ENCODE assay signal across 8 mouse cellular contexts in genomic region chr4:131431188-131431587, GRCm38 (mm10).
DNase-seq lines count a peak whose midpoint lies in the region; ATAC-seq and TF ChIP-seq lines count a peak whose summit lies in the region.

No protein-coding gene starts in this region.

- no peak overlapping the region for H3K4me3 ChIP-seq in spleen, adult 2 months (ENCODE audit: extremely low read depth, insufficient read depth, insufficient read length)
- no peak overlapping the region for H3K4me3 ChIP-seq in forebrain, embryonic 10.5 days
- H3K4me3 ChIP-seq in kidney, adult 2 months (ENCODE audit: insufficient read depth, low read depth, low read length): no peak overlapping the region

- 6% methylated on average over 5 of the region's 5 CpGs for WGBS in spleen, adult 2 months
- WGBS in forebrain, embryonic 10.5 days: 11% methylated on average over 5 of the region's 5 CpGs
- WGBS in kidney, adult 2 months: 5% methylated on average over 5 of the region's 5 CpGs

- ATAC-seq in erythroblast, adult 5-6 weeks (replicated peaks; ENCODE audit: low FRiP score, poor library complexity, severe bottlenecking): no peak

- intact Hi-C loops in left cerebral cortex, postnatal 4 days (cut with DNase I): loop anchor here (5.0 kb wide), 3 partner anchors 56 to 406 kb away; partner anchors contain the start of gene Ptpru

- peak; percentile 45; the same call in 1 of the 2 replicates for TF ChIP-seq CTCF in spleen, adult 2 months (IDR thresholded peaks at IDR 0.05; ENCODE audit: extremely low read depth, insufficient read depth, insufficient read length, insufficient replicate concordance)
- TF ChIP-seq CTCF in brain, embryonic 14.5 days (IDR thresholded peaks at IDR 0.05; ENCODE audit: borderline replicate concordance, extremely low read depth, insufficient read depth, insufficient read length): peak; percentile 97
- peak; percentile 90 for TF ChIP-seq CTCF in kidney, adult 2 months (conservative IDR thresholded peaks at IDR 0.05; ENCODE audit: insufficient read depth, insufficient read length, low read depth, low read length)

- no peaks in the 10 kb centered on the region for H3K27me3 ChIP-seq in spleen, adult 2 months (ENCODE audit: control insufficient read depth, insufficient read depth, low read length)
- no peaks in the 10 kb centered on the region; the same call in 1 of the 2 replicates for H3K27me3 ChIP-seq in forebrain, embryonic 10.5 days (ENCODE audit: poor library complexity, severe bottlenecking)
- H3K27me3 ChIP-seq in kidney, adult 2 months (replicated peaks; ENCODE audit: control insufficient read depth, insufficient read depth, low read length): no peaks in the 10 kb centered on the region

- no peak overlapping the region for H3K27ac ChIP-seq in spleen, adult 2 months (ENCODE audit: insufficient read depth, low read length)
- H3K27ac ChIP-seq in forebrain, embryonic 10.5 days: peak overlapping the region; percentile 12; the same call in 1 of the 2 replicates
- no peak overlapping the region for H3K27ac ChIP-seq in kidney, adult 2 months (ENCODE audit: insufficient read depth, low read depth, low read length)

- TF ChIP-seq POLR2A in spleen, adult 2 months (IDR thresholded peaks at IDR 0.05; ENCODE audit: low read depth, low read length): no peak
- TF ChIP-seq POLR2A in brain, embryonic 14.5 days (IDR thresholded peaks at IDR 0.05; ENCODE audit: borderline replicate concordance, extremely low read depth, insufficient read depth, insufficient read length, poor library complexity, severe bottlenecking): no peak
- TF ChIP-seq POLR2A in kidney, adult 2 months (IDR thresholded peaks at IDR 0.05; ENCODE audit: low read depth, low read length): no peak

- no peaks in the 10 kb centered on the region for H3K9me3 ChIP-seq in forebrain, embryonic 10.5 days

- no peaks in the 10 kb centered on the region for H3K36me3 ChIP-seq in spleen, adult 2 months (ENCODE audit: control insufficient read depth, insufficient read depth, low read length)
- H3K36me3 ChIP-seq in forebrain, embryonic 10.5 days (replicated peaks): no peaks in the 10 kb centered on the region
- H3K36me3 ChIP-seq in kidney, adult 2 months (ENCODE audit: control insufficient read depth, insufficient read depth, low read length): no peaks in the 10 kb centered on the region

- no peaks in the 10 kb centered on the region for H3K4me1 ChIP-seq in spleen, adult 2 months (ENCODE audit: control insufficient read depth, insufficient read depth, insufficient read length)
- peaks cover 28% of the 10 kb centered on the region for H3K4me1 ChIP-seq in forebrain, embryonic 10.5 days
- H3K4me1 ChIP-seq in kidney, adult 2 months (ENCODE audit: control insufficient read depth, insufficient read depth, low read length): no peaks in the 10 kb centered on the region

- no peak for DNase-seq in spleen, adult 2 months (ENCODE audit: low read depth in 1 of 2, low spot score in 2 of 2)
- no peak for DNase-seq in spleen, postnatal 36 days (ENCODE audit: low spot score in 2 of 2)
- DNase-seq in brain, embryonic 14.5 days (ENCODE audit: low read depth): peak; percentile 89
- DNase-seq in forebrain, embryonic 10.5 days (ENCODE audit: extremely low spot score, low spot score): peak; percentile 67
- DNase-seq in kidney, adult 2 months: peak; percentile 49
- DNase-seq in left cerebral cortex, postnatal 4 days: peak; percentile 78
- DNase-seq in ovary, postnatal 14 days (ENCODE audit: low spot score): peak; percentile 65

Comparison
In these comparisons a context has a peak if more than half of its experiments do, and no peak if none do; other contexts are left out.
1. DNase-seq: peak in brain, embryonic 14.5 days (single experiment), forebrain, embryonic 10.5 days (single experiment), kidney, adult 2 months (single experiment), left cerebral cortex, postnatal 4 days (single experiment) and ovary, postnatal 14 days (single experiment); none in spleen, adult 2 months (0 of 2) and spleen, postnatal 36 days (0 of 2).
2. CTCF ChIP-seq: peak in every context shown above with its lines; median percentile 97 in brain, embryonic 14.5 days; 90 in kidney, adult 2 months; 45 in spleen, adult 2 months.